Mouse (Mus musculus): ENCODE measurements at regions not wholly inside any gene's neighbourhood (a gene's known extent, or its start where the extent isn't known, plus 50 kb on each side); places are given as distances from the start of the nearest gene placed in this dataset.
"Not testable (repeated sequence)": the region's sequence is repeated elsewhere in the genome, so short reads cannot be mapped to it uniquely, and the experiment has no call there.

DNA sequence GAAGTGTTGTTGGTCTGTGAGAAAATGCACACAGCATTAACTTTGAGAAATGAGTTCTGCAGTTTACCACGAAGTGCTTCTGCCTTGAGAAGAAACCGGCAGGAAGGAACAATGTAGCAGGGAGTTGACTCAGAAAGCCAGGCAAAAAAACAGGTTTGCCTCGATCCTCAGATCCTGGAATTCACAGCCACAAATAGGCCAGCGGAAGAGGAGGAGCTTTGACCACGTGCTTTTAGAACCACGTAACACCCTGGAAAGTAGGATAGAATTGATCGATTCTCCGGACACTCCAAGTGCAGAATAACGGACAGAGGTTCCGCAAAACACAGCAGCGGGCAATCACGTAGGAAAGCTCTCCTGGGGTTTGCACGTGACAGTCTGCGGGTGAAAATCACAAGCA is 106.0 kb upstream of the Rhobtb1 start:
- no peak for DNase-seq

- DNase-seq, result no peak
Observed at GRCm38 (mm10) chr10:69046008-69046555, 105.2 kb upstream of the Rhobtb1 start.

GRCm38 (mm10) chr10:69078008-69078407 is 73.2 kb upstream of the Rhobtb1 start:
- DNase-seq, result no peak

DNA sequence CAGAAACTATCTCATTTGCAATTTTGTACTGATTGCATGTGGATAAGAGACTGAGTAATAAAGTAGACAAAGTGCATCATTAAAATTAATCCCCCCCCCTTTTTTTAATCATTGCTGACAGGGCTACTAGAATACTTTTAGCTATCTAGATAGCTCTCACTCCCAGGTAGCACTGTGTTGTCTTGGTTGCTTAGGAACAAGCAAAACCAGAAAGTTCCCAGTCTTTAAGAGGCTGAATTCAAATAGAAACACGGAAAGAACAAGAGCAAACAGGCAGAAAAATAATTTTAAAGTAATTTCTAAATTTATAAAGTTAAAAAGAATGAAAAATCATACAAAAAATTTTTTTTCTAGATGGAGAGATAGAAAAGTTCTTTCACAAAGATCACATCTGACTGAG is 65.0 kb upstream of the Rhobtb1 start:
- DNase-seq, result no peak

GRCm38 (mm10) chr10:69091872-69092271 is 59.4 kb upstream of the Rhobtb1 start:
- no peak for DNase-seq

GRCm38 (mm10) chr10:69100021-69100420 is 51.2 kb upstream of the Rhobtb1 start:
- no peak for DNase-seq

GRCm38 (mm10) chr10:69100742-69101141 is 50.5 kb upstream of the Rhobtb1 start:
- not testable (repeated sequence) for DNase-seq

Data from kidney, adult 8-10 months (tissue).